Mouse (Mus musculus): ENCODE measurements around the gene Gm11549.

The Gm11549 gene

GRCm38 (mm10) chr3:36521073-36522060 is at the start of gene Gm11549:
Gm11549 (minus strand) TSS chr3:36521813.
- peak; percentile 49 to 57 for DNase-seq (ENCODE audit: low spot score in 2 of 2)

DNA sequence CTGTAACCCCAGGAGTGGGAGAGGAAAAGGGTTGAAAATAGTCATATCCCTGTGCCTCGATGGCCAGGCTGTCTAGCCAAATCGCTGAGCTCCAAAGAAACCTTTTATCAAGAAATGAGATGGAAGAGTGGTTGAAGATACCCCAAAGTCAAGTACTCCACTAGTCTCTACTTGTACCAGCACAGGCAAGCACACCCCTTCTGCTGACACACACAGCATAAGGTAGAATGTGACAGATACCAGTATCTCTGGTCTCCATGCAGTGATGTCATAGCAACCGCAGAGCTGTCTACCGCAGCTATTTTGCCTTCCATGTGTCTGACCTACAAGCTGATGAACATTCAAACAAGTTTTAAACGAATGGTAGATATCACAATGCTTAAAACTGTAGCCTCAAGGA is 48.2 kb upstream of the Gm11549 start:
- no peak for DNase-seq (ENCODE audit: low spot score in 2 of 2)

- DNase-seq (ENCODE audit: low spot score in 2 of 2) = no peak
These were observed 42.1 kb upstream of the Gm11549 start for GRCm38 (mm10) chr3:36563666-36564065.

DNA sequence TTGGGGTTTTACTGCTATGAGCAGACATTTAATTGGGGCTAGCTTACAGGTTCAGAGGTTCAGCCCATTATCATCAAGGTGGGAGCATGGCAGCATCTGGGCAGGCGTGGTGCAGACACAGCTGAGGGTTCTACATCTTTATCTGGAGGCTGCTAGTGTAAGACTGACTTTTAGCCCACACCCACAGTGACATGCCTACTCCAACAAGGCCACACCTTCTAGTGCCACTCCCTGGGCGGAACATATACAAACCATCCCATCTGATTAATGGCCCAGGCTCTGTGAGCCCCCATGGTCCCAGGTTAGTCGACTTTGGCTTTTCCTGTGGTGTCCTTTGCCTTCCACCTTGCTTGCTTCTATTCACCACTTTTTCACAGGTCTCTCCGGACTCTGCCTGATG is 38.0 kb upstream of the Gm11549 start:
- no peak for DNase-seq (ENCODE audit: low spot score in 2 of 2)

GRCm38 (mm10) chr3:36557601-36558000 is 36.0 kb upstream of the Gm11549 start:
- DNase-seq (ENCODE audit: low spot score in 2 of 2) = no peak

DNA sequence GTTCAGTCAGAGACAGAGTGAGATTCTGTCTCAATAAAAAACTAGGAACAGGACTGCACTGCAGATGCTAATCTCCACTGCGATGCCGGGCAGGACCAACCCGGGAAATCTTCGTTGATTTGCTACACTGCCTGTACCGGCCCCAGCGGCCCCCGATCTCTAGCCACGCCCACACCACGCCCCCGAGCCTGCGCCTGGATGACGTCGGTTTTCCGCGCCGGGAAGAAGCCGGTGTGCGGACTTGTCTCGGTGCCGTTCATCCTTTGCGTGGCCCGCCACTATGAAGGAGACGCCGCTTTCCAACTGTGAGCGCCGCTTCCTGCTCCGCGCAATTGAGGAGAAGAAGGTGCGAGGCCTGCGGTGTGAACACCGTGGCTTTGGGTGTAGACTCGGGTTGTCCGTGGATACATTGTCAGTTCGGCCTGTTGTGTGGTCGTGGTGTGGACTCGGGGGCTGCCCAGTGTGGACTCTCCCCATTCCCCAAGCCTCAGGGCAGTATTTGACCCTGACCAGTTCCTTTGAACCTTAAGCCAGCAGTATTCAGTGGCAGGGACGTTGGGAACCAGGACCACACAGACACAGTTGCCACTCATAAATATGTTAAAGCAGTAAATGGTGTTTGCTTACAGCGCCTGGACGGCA is 30.9 kb upstream of the Gm11549 start, which contains the start of gene Exosc9:
Exosc9 (plus strand) TSS at position 201 of the 642 bp plus-strand sequence.
- peak; percentile 96 to 97 for DNase-seq (ENCODE audit: low spot score in 2 of 2)

DNA sequence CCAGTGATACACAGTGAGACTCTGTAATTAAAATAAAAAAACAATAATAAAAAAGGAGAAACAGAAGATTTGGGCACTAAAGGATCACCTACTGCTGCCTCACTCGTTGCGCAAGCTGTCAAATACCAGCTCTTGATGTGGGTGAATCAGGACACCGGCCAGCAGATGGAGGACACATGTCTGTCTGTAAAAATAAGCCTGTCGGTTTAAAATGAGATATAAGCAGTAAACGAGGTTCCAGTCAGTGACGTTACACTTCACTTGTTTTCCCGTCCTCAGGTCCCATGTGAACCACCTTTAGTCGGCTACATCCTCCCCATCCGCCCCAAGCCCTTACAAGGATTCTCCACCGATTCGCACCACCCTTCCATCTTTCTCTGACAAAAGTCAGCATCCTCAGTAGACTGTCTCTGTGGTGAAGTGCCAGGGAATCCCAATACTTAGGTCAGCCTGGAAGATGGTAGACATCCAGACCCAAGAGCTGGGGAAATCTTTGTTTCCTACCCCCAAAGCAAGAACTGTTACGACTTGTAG is 30.3 kb upstream of the Gm11549 start:
- DNase-seq (ENCODE audit: low spot score in 2 of 2) = peak; percentile 35 to 57

DNA sequence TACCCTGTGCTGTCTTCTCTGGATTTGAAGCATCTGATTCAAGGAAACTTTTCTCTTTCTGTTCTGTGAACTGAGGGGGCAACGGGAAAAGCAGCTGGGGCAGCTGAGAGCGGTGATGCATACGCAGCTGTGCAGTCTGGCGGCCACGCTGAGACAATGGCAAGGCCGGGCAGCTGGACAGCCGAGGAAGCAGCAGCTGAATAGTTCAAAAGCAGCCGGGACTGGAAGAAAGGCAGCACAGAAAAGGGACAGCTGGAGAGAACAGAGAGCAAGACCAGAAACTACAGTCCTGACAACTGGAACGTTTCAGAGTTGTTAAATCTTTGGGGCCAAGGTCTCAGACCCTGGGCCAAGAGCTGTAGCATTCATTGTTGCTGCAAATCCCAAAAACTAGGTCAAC is 29.7 kb upstream of the Gm11549 start:
- DNase-seq (ENCODE audit: low spot score in 2 of 2) = peak; percentile 63 to 73

DNA sequence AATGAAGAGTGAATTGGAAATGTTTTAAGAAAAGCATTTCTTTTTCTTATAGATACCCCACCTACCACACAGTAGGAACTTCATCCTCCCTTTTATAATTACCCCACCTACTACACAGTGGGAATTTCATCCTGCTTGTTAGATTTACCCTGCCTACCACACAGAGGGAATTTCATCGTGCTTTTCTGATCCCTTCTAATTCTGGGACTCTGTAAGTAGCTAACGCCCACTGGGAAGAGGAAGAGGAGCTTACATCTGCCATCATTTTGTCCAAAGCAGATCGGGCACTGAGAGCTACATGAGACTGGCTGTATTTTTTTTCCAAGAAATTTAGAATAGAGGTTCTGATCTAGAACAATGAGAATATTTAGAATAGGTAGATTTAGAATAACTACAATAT is 23.3 kb upstream of the Gm11549 start:
- no peak for DNase-seq (ENCODE audit: low spot score in 2 of 2)

DNA sequence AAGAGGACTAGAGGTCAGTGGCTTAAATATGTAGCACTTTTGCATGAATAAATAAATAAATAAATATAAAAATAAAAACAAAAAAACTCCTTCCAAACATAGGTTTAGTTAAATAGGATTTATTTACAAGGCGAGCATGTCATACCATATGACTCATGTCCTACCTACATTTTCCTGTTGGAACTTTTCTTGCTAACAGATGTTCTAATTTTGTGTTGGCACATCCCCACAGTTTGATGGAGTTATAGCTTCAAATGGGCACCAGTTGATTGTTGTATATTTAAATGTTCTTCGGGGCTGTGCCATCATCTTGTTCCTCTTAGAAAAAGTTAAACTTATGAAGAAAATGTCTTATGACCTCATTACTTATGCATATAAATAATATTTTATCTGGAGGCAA is 19.8 kb upstream of the Gm11549 start:
- DNase-seq (ENCODE audit: low spot score in 2 of 2) = no peak

GRCm38 (mm10) chr3:36540756-36541155 is 19.1 kb upstream of the Gm11549 start:
- no peak for DNase-seq (ENCODE audit: low spot score in 2 of 2)

- DNase-seq (ENCODE audit: low spot score in 2 of 2) = no peak
These were observed 16.3 kb upstream of the Gm11549 start for GRCm38 (mm10) chr3:36537701-36538470.

GRCm38 (mm10) chr3:36536041-36536440 is 14.4 kb upstream of the Gm11549 start:
- no peak for DNase-seq (ENCODE audit: low spot score in 2 of 2)

GRCm38 (mm10) chr3:36533201-36533672 is 11.6 kb upstream of the Gm11549 start:
- no peak for DNase-seq (ENCODE audit: low spot score in 2 of 2)

DNA sequence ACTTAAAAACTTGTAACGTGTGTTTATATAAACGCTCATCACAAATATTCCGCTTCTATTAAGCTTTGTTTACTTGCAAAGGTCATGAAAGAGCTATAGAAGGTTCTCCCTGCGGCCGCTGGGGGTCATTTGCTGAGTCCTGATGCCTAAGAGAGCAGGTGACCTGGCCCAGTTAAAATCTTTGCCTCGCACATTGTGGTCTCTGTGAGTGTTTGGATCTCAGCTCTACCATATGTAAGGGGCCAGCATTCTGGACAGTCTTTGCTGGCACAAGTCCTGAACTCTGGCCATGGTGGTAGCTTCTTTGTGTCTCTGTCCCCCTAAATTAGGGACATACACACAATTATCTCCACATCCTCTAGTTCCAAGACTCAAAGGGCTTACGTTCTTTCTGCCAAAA is 11.1 kb upstream of the Gm11549 start:
- no peak for DNase-seq (ENCODE audit: low spot score in 2 of 2)

- no peak for DNase-seq (ENCODE audit: low spot score in 2 of 2)
These were observed 10.4 kb upstream of the Gm11549 start for GRCm38 (mm10) chr3:36531979-36532542.

- DNase-seq (ENCODE audit: low spot score in 2 of 2) = peak; percentile 48 to 58
These were observed 9.6 kb upstream of the Gm11549 start for GRCm38 (mm10) chr3:36531242-36531641.

GRCm38 (mm10) chr3:36530781-36531180 is 9.2 kb upstream of the Gm11549 start:
- peak in 1 of 2 experiments; percentile 32 for DNase-seq (ENCODE audit: low spot score in 2 of 2)

DNA sequence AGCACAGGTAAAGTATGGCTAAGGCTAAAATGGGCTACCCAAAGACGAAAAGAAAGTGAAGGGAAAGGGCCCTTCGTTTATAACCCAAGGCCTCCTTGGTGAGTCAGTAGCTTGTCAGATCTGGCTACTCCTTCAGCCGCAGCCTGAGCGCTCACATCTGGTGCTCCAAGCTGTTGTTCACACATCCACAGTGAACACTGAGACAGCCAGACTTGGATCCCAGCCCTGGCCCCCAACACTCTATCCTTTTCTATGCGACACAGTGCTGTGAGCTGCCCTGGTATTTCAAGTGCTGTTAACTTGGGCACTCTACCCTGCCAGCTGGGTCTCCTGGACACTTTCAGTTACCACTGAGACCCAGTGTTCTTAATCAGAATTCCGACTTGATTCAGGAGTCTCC is 8.7 kb upstream of the Gm11549 start:
- peak; percentile 83 to 88 for DNase-seq (ENCODE audit: low spot score in 2 of 2)

GRCm38 (mm10) chr3:36524466-36524865 is 2.9 kb upstream of the Gm11549 start:
- DNase-seq (ENCODE audit: low spot score in 2 of 2) = no peak

GRCm38 (mm10) chr3:36522137-36522536 is 524 bp upstream of the Gm11549 start:
- DNase-seq (ENCODE audit: low spot score in 2 of 2) = no peak

Measured in right cerebral cortex, postnatal 10 days (tissue).